Mouse (Mus musculus) kidney, embryonic 15.5 days (tissue): ENCODE results near the gene Sytl1. TPM values are rescaled to one million over a fixed set of nuclear protein-coding genes. Genes with fewer than 3 reads are reported as not detected.
A peak's percentile ranks its signal among the peaks of the same experiment; 100 is the strongest.

Source experiments
- ATAC-seq: fragments of 200-750 bp; cut with Nextera tagmentation; replicated peaks from 2 replicates; pipeline ENCODE4 v1.8.0; 2017; ENCODE audit warnings: moderate TSS enrichment; ENCODE audit not compliant: low FRiP score
- H3K27ac ChIP-seq: fragments of 300-500 bp; sonication (generic); 2 replicates; pipeline ENCODE4 v1.5.1; 2015; ENCODE audit warnings: mild to moderate bottlenecking, inconsistent platforms
- H3K27me3 ChIP-seq: fragments of 300-500 bp; sonication (generic); 2 replicates; pipeline ENCODE4 v1.6.1; 2015; ENCODE audit warnings: inconsistent platforms
- H3K36me3 ChIP-seq: fragments of 300-500 bp; sonication (generic); 2 replicates; pipeline ENCODE4 v1.6.1; 2015; ENCODE audit warnings: inconsistent platforms
- H3K4me1 ChIP-seq: fragments of 300-500 bp; sonication (generic); 2 replicates; pipeline ENCODE4 v1.6.1; 2015; ENCODE audit warnings: inconsistent platforms
- H3K4me2 ChIP-seq: fragments of 300-500 bp; sonication (generic); 2 replicates; pipeline ENCODE4 v1.6.1; 2015; ENCODE audit warnings: moderate library complexity, mild to moderate bottlenecking, inconsistent platforms
- H3K4me3 ChIP-seq: fragments of 300-500 bp; sonication (generic); replicated peaks from 2 replicates; pipeline ENCODE4 v1.5.1; 2015; ENCODE audit warnings: mild to moderate bottlenecking, inconsistent platforms
- H3K9ac ChIP-seq: fragments of 300-500 bp; sonication (generic); 2 replicates; pipeline ENCODE4 v1.6.1; 2015; ENCODE audit warnings: mild to moderate bottlenecking, inconsistent platforms
- H3K9me3 ChIP-seq: fragments of 300-500 bp; sonication (generic); replicated peaks from 2 replicates; pipeline ENCODE4 v1.6.1; 2016; ENCODE audit warnings: inconsistent platforms
- WGBS: fragments of 180-500 bp; shearing (Covaris S2); methylation state at CpG from one replicate; pipeline ENCODE4 v1.1.7; 2015; ENCODE audit warnings: mixed read lengths; 5-methylcytosine and 5-hydroxymethylcytosine counted together
- polyA plus RNA-seq: library from polyadenylated mRNA; unstranded; fragments of >200 nt; fragmentation: Nextera tagmentation; extraction: Ambion mirVana; gene quantifications from 2 replicates; pipeline ENCODE4 v1.2.1, GENCODE M21; 2015

Sytl1 gene
- polyA plus RNA-seq, 1 experiment from 2014 or later, result 0.96 TPM

DNA sequence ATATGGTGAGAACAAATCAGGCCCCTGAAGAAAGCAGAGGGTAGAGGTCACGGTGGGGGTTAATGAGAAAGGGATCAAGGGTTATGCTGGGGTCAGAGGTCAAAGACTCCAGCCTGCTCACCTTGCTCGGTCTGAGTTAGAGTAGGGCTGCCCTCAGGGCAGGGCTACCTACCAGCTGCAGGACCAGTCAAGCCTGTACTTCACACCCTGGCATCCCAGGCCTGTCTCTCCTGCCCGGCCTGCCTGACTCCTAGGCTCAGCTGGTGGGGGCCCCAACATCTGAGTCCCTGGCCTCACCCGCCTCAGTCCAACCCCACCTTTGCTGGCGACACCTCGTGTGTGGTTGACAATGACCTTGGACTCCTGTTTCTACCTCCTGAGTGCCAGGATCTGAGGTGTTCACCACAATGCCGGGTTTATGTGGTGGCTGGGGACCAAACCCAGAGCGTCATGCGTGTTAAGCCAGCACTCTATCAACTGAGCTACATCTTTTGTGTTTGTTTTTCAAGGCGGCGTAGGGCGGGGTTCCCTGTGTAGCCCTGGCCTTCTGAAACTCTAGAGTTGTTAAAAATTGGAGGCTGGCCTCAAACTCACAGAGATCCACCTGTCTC lies 5.0 kb downstream of the Sytl1 start:
- H3K4me2 ChIP-seq, result no peak overlapping the region
- peaks cover 19% of the 10 kb centered on the region for H3K4me1 ChIP-seq
- no peak for ATAC-seq
- H3K27me3 ChIP-seq, result peaks cover 35% of the 10 kb centered on the region
- no peaks in the 10 kb centered on the region for H3K36me3 ChIP-seq
- no peak overlapping the region for H3K27ac ChIP-seq
- H3K9ac ChIP-seq, result no peak overlapping the region
- no peak overlapping the region for H3K4me3 ChIP-seq
- 76% methylated on average over 12 of the region's 12 CpGs for WGBS
- H3K9me3 ChIP-seq, result no peaks in the 10 kb centered on the region

DNA sequence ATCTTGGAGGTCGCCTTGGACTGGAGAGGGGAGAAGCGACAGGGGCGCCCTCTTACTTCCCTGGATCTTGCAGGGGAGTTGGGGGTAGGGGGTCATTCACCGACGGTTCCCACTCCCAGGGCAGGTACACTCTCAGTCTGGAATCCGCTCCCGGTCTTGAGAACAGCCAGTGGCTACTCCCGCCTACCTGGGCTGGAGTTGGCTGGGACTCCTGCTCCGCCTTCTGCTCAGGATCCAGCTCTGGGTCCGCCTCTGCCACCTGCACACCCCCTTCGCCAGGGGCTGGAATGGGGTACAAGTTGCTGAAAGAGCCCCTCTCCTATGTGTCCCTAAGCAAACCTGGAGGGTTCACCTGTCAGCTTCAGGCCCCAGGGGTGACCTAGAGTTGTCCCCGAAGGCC lies 5.7 kb downstream of the Sytl1 start:
- no peak overlapping the region for H3K27ac ChIP-seq
- H3K27me3 ChIP-seq, result peaks cover 40% of the 10 kb centered on the region
- peaks cover 22% of the 10 kb centered on the region for H3K4me1 ChIP-seq
- peak overlapping the region; percentile 9; the same call in 1 of the 2 replicates for H3K4me3 ChIP-seq
- no peaks in the 10 kb centered on the region for H3K9me3 ChIP-seq
- WGBS, result 24% methylated on average over 12 of the region's 12 CpGs
- H3K4me2 ChIP-seq, result peak overlapping the region; percentile 49
- ATAC-seq, result no peak; the same call in 1 of the 2 replicates
- no peaks in the 10 kb centered on the region for H3K36me3 ChIP-seq
- H3K9ac ChIP-seq, result peak overlapping the region; percentile 19; the same call in 1 of the 2 replicates

DNA sequence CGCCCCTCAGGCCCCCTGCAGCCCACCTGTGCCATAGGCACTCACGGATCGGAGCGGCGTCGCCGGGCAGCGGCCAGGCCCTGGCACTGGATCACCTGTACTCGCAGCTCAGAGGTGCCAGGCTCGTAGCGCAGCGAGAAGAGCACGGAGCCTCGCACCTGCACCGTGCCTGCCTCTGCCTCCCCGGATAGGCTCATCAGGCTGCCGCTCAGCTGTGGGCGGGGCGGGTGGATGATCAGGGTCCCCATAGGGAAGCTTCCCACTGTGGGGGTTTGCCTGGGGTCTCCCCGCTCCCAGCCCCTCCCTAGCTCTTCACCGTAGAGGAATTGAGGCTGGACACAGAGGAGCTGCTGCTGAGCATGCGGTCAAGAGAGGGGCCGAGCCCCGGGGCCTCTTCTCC lies 6.1 kb downstream of the Sytl1 start:
- WGBS, result 15% methylated on average over 24 of the region's 24 CpGs
- peak overlapping the region; percentile 19; the same call in 1 of the 2 replicates for H3K9ac ChIP-seq
- H3K27ac ChIP-seq, result no peak overlapping the region
- peak; percentile 47 for ATAC-seq
- no peaks in the 10 kb centered on the region for H3K9me3 ChIP-seq
- H3K36me3 ChIP-seq, result no peaks in the 10 kb centered on the region
- H3K4me1 ChIP-seq, result peaks cover 24% of the 10 kb centered on the region
- peak overlapping the region; percentile 9 for H3K4me3 ChIP-seq
- peak overlapping the region; percentile 49 for H3K4me2 ChIP-seq
- peaks cover 44% of the 10 kb centered on the region for H3K27me3 ChIP-seq

DNA sequence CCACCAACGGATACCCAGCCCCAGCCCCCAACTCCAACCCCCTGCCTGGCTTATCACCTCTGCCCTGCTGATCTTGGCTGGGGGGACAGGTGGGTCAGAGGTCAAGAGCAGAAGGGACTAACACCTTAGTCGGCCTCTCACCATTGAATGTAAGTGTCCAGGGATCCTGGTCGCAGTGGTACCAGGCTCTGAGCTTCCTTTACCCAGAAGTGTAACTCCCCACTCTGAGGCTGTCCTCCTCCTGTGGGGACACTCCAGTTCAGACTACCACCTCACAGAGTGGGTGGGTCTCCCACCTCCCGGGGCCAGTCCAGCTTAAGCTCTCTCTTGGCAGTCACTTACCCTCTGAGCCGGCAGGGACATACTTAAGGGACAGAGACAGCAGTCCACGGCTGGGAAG lies 7.5 kb downstream of the Sytl1 start:
- no peak for ATAC-seq
- peaks cover 38% of the 10 kb centered on the region for H3K4me1 ChIP-seq
- H3K36me3 ChIP-seq, result no peaks in the 10 kb centered on the region
- H3K9me3 ChIP-seq, result no peaks in the 10 kb centered on the region
- no peak overlapping the region for H3K4me3 ChIP-seq
- H3K27ac ChIP-seq, result no peak overlapping the region
- H3K4me2 ChIP-seq, result no peak overlapping the region
- H3K9ac ChIP-seq, result no peak overlapping the region
- WGBS, result 72% methylated on average over 6 of the region's 6 CpGs
- H3K27me3 ChIP-seq, result peaks cover 59% of the 10 kb centered on the region

DNA sequence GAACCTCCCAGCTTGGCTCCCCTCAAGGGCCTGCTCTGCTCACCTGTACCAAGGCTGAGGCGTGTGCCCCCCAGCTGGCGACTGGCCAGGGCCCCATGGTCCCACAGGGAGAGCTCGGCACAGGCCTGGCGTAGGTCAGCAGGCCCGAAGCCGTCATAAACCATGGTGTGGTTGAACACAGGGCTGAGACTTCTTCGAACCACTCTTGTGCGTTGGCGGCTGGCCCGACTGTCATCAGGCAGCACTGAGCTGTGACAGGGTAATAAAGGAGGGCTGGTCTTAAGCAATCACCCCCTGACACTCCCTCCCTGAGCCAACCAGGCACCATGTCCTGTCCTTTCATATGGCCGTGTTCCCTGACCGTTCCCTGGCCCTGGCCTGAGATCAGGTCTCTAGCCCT lies 9.5 kb downstream of the Sytl1 start:
- no peaks in the 10 kb centered on the region for H3K36me3 ChIP-seq
- ATAC-seq, result 0 out of 2 replicates have a peak, but pooled peaks have one; percentile 31
- H3K27ac ChIP-seq, result peak overlapping the region; percentile 33; the same call in 1 of the 2 replicates
- no peak overlapping the region for H3K4me3 ChIP-seq
- no peak overlapping the region for H3K4me2 ChIP-seq
- no peak overlapping the region for H3K9ac ChIP-seq
- H3K27me3 ChIP-seq, result peaks cover 75% of the 10 kb centered on the region
- peaks cover 49% of the 10 kb centered on the region for H3K4me1 ChIP-seq
- 28% methylated on average over 12 of the region's 12 CpGs for WGBS
- H3K9me3 ChIP-seq, result no peaks in the 10 kb centered on the region

DNA sequence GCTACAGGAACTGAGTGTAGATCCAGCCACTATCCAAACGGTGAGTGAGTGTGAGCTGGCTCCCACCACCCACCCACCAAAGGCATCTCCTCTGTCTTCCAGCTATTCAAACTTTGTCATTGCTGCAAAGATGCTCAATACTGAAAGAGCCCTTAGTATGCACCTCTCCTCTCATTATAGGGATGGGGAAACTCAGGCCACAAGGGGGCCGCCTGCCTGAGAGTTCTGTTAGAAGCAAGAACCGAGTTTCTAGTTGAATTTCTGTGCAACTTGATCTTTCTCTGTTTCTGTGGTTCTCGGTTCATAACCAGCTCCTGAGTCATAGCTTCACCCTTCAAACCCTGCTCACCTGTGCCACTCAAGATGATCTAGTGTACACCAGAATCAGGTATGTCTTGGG lies 10.8 kb downstream of the Sytl1 start:
- H3K27ac ChIP-seq, result no peak overlapping the region
- WGBS, result 54% methylated on average over 4 of the region's 4 CpGs
- peaks cover 53% of the 10 kb centered on the region for H3K4me1 ChIP-seq
- H3K36me3 ChIP-seq, result no peaks in the 10 kb centered on the region
- ATAC-seq, result no peak
- peaks cover 78% of the 10 kb centered on the region for H3K27me3 ChIP-seq
- no peak overlapping the region for H3K9ac ChIP-seq
- no peak overlapping the region for H3K4me3 ChIP-seq
- H3K9me3 ChIP-seq, result no peaks in the 10 kb centered on the region
- 0 out of 2 replicates have a peak overlapping the region, but pooled peaks have one; percentile 83 for H3K4me2 ChIP-seq

DNA sequence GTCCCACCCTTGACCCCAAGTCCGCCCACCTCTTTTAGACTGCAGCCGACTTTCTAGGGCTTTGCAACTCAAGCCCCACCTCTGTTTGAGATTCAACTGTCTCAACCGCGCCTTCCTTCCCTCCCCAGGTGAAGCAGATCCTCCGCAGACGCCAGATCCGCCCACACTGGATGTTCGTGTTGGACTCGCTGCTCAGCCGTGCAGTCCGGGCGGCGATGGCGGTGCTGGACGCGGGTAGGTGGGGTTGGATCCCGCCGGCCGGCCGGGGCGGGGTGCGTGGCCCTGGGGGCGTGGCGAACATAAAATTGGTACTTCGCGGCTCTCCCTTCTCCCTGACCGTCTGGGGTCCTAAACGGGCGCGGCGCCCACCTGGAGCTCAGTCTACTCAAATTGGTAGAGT lies 11.7 kb downstream of the Sytl1 start:
- WGBS, result 3% methylated on average over 31 of the region's 31 CpGs
- H3K36me3 ChIP-seq, result no peaks in the 10 kb centered on the region
- peaks cover 52% of the 10 kb centered on the region for H3K4me1 ChIP-seq
- H3K9ac ChIP-seq, result 0 out of 2 replicates have a peak overlapping the region, but pooled peaks have one; percentile 41
- no peak overlapping the region for H3K27ac ChIP-seq
- H3K27me3 ChIP-seq, result peaks cover 78% of the 10 kb centered on the region
- peak overlapping the region; percentile 43 for H3K4me3 ChIP-seq
- no peak for ATAC-seq
- no peaks in the 10 kb centered on the region for H3K9me3 ChIP-seq
- H3K4me2 ChIP-seq, result peak overlapping the region; percentile 83

DNA sequence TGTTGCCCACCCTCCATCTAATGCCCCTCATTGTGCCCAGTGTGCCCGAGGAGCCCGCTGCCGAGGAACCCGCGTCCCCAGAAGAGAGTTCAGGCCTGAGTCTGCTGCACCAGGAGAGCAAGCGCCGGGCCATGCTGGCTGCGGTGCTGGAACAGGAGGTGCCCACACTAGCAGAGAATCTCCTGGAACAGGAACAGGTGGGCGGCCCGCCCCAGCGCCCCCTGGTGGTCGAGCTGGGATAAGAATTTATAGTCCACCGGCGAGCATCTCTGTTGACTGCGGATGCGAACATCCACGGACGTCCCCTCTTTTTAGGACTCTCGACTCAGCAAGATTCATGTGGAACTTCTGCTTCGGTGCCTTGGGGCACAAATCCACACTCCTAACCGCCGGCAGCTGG lies 12.3 kb downstream of the Sytl1 start:
- peaks cover 76% of the 10 kb centered on the region for H3K27me3 ChIP-seq

DNA sequence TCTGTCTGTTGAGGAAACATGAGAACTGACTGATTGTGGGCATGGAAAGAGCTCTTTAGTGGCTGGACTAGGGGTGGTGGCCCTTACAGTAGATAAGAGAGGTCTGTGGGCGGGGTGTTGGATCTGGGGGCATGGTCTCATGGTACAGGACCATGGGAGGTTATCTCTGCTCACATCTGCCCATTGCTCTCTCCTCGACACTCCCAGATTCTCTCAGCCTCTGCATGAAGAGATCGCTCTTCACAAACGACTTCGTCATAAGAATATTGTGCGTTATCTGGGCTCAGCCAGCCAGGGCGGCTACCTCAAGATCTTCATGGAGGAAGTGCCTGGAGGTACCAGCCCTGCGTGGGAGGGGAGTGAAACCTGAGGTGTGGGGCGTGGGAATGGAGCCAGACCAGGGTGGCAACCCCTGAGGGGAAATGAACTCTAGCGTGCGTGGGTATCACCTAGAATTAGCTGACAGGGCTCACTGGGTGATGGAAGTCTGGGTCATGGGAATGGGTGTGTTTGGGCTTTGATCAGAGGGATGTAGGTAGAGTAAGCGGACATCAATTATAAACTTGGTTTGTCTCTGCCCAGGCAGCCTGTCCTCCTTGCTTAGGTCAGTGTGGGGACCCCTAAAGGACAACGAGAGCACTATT lies 15.0 kb downstream of the Sytl1 start:
- no peaks in the 10 kb centered on the region for H3K9me3 ChIP-seq
- peaks cover 82% of the 10 kb centered on the region for H3K27me3 ChIP-seq
- H3K36me3 ChIP-seq, result no peaks in the 10 kb centered on the region
- H3K27ac ChIP-seq, result no peak overlapping the region
- H3K4me2 ChIP-seq, result no peak overlapping the region
- no peak overlapping the region for H3K9ac ChIP-seq
- 61% methylated on average over 13 of the region's 13 CpGs for WGBS
- peaks cover 49% of the 10 kb centered on the region for H3K4me1 ChIP-seq
- peak; percentile 42; the same call in 1 of the 2 replicates for ATAC-seq
- no peak overlapping the region for H3K4me3 ChIP-seq

More for the DNA sequence above, 12.3 kb downstream of the Sytl1 start:
- no peak for ATAC-seq
- no peak overlapping the region for H3K27ac ChIP-seq
- no peaks in the 10 kb centered on the region for H3K9me3 ChIP-seq
- H3K36me3 ChIP-seq, result no peaks in the 10 kb centered on the region
- WGBS, result 4% methylated on average over 22 of the region's 22 CpGs
- H3K9ac ChIP-seq, result 0 out of 2 replicates have a peak overlapping the region, but pooled peaks have one; percentile 41
- H3K4me2 ChIP-seq, result peak overlapping the region; percentile 83
- H3K4me1 ChIP-seq, result peaks cover 52% of the 10 kb centered on the region
- peak overlapping the region; percentile 43 for H3K4me3 ChIP-seq

DNA sequence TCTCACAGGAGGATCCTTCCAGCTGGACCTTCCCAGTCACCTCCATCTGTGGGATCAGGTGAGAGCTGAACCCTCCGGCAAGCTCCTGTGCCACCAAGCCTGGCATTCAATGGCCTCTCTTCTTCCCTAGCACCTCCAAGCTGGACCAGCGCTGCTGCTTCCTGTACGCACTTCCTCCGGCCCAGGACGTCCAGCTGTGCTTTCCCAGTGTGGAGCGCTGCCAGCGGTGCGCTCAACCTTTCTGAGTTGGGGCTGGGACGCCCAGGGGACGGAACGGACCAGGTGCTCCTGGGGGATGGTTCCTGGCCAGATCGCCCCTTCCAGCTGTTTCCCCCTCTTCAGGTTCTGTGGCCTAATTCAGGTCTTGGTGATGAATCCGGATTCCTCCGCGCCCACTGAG lies 15.8 kb downstream of the Sytl1 start:
- H3K4me1 ChIP-seq, result peaks cover 48% of the 10 kb centered on the region
- WGBS, result 28% methylated on average over 15 of the region's 15 CpGs
- ATAC-seq, result no peak
- H3K27ac ChIP-seq, result no peak overlapping the region
- H3K4me2 ChIP-seq, result peak overlapping the region; percentile 17; the same call in 1 of the 2 replicates
- peaks cover 84% of the 10 kb centered on the region for H3K27me3 ChIP-seq
- H3K4me3 ChIP-seq, result no peak overlapping the region
- H3K36me3 ChIP-seq, result no peaks in the 10 kb centered on the region
- H3K9me3 ChIP-seq, result no peaks in the 10 kb centered on the region
- H3K9ac ChIP-seq, result no peak overlapping the region

DNA sequence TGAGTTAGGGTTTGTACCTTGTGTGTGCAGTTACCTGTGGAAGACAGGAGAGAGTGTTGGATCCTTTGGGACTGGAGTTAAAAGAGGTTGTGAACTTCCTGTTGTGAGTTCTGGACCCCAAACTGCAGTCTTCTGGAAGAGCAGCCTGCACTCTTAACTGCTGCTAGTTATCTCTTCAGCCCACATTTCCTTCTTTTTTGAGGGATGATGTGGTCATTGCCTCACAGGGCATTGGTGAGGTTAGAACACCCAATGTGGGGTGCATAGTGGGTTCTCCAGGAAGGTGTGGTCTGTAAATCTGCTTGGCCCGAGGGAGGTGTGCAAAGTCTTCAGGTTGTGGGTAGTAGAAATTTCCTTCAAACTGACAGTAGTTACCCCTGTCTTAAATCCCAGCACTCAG lies 18.6 kb downstream of the Sytl1 start:
- Histone ChIP-seq H3K27ac (no peak overlapping the region), H3K9me3 (no peaks in the 10 kb centered on the region), H3K36me3 (no peaks in the 10 kb centered on the region), H3K4me3 (no peak overlapping the region), H3K9ac (no peak overlapping the region), H3K4me2 (no peak overlapping the region), H3K4me1 (peaks cover 37% of the 10 kb centered on the region), H3K27me3 (peaks cover 63% of the 10 kb centered on the region)
- WGBS, result 91% methylated on average over 1 of the region's 1 CpGs
- ATAC-seq, result no peak

DNA sequence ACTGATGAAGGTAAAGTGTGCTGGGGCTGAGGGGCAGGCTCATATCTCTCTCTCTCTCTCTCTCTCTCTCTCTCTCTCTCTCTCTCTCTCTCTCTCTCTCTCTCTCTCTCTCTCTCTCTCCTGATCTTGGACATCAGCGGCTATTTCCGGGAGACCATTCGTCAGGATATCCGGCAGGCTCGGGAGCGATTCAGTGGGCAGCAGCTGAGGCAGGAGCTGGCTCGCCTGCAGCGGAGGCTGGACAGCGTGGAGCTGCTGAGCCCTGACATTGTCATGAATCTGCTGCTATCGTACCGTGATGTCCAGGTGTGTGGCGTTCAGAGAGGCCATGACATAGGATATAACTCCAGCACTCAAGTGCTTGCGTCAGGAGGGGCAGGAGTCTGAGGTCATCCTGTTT lies 19.4 kb downstream of the Sytl1 start:
- Histone ChIP-seq H3K9me3 (no peaks in the 10 kb centered on the region), H3K36me3 (no peaks in the 10 kb centered on the region), H3K4me2 (0 out of 2 replicates have a peak overlapping the region, but pooled peaks have one; percentile 20), H3K9ac (no peak overlapping the region), H3K4me1 (peaks cover 37% of the 10 kb centered on the region), H3K4me3 (no peak overlapping the region), H3K27me3 (peaks cover 63% of the 10 kb centered on the region), H3K27ac (no peak overlapping the region)
- WGBS, result 22% methylated on average over 13 of the region's 13 CpGs
- no peak for ATAC-seq
